Mouse (Mus musculus) right cerebral cortex, adult 2 months (tissue): ENCODE measurements around the gene H2-Ab1.
"Not testable (repeated sequence)": the region's sequence is repeated elsewhere in the genome, so short reads cannot be mapped to it uniquely, and the experiment has no call there.

Experiments used
- DNase-seq, 2 experiments: peaks; one replicate each; pipeline ENCODE4 v3.0.0; 2021 to 2022; ENCODE audit warnings: low spot score in 2 of 2

H2-Ab1 gene

DNA sequence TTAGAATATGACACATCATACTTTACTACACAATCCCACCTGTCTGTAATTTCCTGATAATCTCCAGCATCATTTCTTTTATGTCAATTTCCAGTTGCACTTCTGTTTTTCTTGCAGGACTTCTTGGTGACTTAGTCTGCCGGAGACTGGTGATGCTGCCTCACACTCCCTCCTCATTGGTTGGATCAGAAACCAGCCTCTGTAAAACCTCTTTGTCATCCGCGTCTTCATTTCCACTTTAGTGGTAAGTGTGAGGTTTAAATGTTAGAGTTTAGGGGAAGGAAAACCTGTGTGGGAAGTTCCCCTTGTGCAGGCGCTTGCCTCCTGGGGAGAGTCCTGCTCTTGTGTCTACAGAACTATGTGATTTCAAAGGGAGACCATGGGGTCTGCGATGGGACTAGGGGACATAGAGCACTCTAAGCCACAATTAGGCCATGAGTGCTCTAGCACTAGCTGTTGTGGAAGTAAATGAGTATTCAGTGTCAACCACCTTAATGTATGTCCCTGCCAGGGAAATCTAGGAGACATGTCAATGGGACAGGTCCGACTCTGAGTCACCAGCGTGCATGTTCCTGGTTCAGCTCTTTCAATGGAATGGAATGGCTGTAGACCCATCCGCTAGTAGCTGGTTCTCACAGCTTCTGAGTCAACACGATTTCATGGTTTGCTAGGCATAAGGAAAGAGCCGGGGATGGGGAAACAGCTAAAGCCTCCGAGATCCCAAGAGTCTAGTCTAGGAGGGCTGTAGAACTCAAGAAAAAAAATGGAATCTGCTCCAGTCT, at the start of gene H2-Ab1:
TSS of gene H2-Ab1 (plus strand) at position 96 of the 782 bp plus-strand sequence.
- DNase-seq: peak; percentile 90 to 92

GRCm38 (mm10) chr17:34207866-34208265, 49.6 kb upstream of the H2-Ab1 start:
- DNase-seq: no peak

GRCm38 (mm10) chr17:34208421-34208820, 49.1 kb upstream of the H2-Ab1 start:
- DNase-seq: no peak

GRCm38 (mm10) chr17:34209680-34210079, 47.8 kb upstream of the H2-Ab1 start:
- DNase-seq: no peak

DNA sequence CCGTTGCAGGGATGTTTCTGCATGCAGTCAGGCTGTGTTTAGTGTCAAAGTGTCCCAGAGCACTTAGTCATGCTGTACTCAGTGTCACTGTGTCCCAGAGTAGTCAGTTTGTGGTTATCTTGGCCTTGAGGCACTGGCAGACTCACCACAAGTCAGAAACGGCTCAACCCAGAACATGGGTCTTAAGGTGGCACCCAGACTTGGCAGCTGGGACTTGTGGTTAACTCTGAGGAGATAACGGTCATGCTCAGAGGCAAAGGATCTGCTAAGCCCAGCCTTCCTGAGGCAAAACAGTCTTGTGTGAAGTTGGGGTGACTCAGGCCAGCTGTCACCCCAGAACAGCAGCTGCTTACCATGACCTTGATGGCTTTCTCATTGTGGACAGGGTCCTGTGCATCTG, 46.9 kb upstream of the H2-Ab1 start:
- no peak for DNase-seq

- no peak for DNase-seq
Observed at GRCm38 (mm10) chr17:34211746-34212365, 45.6 kb upstream of the H2-Ab1 start.

DNA sequence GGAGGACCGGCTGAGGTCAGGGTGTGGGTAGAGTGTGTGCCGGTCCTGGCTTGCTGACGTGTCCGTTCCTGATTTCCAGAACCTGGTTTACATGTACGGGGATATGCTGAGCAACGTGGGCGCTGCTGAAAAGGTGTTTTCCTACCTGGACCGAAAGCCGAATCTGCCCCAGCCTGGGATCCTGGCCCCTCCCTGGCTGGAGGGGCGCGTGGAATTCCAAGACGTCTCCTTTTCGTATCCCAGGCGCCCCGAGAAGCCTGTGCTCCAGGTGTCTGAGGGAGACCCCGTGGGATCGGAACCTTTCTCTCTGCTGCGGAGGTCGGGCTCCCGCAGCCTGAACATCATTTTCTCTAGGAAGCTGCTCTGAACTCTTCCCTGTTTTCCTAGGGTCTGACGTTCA, 43.6 kb upstream of the H2-Ab1 start:
- DNase-seq: no peak

DNA sequence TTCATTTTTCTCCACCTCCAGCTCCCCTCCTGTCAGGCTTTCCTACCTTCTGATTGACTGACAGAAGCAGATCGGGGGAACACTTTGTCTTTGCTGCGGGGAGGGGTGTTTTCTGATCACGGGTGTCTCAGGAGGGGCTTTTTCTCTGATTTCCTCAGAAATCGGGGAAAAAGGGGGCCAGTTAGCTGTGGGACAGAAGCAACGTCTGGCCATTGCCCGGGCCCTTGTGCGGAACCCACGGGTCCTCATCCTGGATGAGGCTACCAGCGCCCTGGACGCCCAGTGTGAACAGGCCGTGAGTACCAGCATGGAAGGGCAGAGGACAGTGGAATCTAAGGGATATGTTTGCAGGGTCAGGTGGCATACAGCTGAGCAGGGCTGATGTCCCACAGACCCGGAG, 42.3 kb upstream of the H2-Ab1 start:
- no peak for DNase-seq

- no peak for DNase-seq
Observed at GRCm38 (mm10) chr17:34217216-34217928, 40.1 kb upstream of the H2-Ab1 start.

DNA sequence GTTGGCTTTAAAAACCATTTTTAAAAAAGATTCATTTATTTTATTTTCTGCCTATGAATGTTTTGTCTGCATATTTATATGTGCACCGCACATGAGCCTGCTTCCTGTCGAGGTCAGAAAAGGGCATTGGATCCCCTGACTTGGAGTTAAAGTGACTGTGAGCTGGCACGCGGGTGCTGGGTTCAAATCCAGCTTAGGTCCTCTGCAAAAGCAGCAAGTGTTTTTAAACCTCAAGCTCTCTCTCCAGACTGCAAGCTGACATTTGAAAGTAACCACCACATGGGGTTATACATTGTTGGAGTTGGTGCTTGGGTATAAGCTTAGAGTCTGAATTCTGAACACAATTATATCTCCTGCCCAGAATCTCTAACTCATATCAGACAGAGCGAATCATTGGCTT, 39.5 kb upstream of the H2-Ab1 start:
- DNase-seq: no peak

GRCm38 (mm10) chr17:34218675-34219074, 38.8 kb upstream of the H2-Ab1 start:
- peak in 1 of 2 experiments; percentile 20 for DNase-seq

DNA sequence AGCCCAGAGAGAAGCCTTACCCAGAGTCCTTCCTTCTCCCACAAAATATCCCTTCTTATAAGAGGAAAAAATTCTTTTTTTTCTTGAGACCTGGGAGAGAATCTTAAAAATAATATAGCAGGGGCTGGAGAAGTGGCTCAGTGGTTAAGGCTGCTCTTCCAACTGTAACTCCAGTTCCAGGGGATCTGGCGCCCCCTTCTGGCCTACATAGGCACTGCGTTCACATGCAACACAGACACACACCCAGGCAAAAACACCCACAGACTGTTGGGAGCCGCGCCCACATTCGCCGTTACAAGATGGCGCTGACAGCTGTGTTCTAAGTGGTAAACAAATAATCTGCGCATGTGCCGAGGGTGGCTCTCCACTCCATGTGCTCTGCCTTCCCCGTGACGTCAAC, 38.4 kb upstream of the H2-Ab1 start:
- not testable (repeated sequence) for DNase-seq

DNA sequence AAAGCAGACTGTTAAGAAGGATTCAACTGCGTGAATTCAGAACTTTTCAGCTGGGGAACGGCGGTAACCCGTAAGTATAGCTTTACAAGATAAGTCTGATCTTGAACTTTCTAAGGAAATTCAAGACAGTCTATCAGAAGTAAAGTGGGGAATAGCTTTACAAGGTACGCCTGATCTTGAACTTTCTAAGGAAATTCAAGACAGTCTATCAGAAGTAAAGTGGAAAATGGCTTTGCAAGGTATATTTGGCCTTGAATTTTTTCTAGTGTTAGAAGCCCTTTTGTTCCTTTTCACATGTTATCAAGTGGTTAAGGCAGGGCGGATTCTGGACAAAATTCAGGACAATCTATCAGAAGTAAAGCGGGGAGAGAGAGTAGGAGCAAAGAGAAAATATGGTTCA, 37.7 kb upstream of the H2-Ab1 start:
- DNase-seq: peak in 1 of 2 experiments; percentile 35

GRCm38 (mm10) chr17:34220401-34220800, 37.1 kb upstream of the H2-Ab1 start:
- not testable (repeated sequence) for DNase-seq

DNA sequence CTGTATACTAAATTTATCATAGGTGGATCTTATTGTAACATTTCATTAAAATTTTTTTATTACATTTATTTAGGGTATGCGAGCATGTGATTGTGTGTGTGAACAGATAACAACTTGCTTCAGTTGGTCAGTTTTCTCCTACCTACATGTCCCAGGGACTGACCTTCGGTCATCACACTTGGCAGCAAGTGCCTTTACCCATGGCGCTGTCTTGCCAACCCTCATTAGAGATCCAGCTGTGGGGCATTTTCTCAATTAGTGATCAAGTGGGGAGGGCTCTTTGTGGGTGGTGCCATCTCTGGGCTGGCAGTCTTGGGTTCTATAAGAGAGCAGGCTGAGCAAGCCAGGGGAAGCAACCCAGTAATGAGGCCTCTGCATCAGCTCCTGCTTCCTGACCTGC, 32.7 kb upstream of the H2-Ab1 start:
- no peak for DNase-seq

- no peak for DNase-seq
Observed at GRCm38 (mm10) chr17:34225426-34225825, 32.1 kb upstream of the H2-Ab1 start.

DNA sequence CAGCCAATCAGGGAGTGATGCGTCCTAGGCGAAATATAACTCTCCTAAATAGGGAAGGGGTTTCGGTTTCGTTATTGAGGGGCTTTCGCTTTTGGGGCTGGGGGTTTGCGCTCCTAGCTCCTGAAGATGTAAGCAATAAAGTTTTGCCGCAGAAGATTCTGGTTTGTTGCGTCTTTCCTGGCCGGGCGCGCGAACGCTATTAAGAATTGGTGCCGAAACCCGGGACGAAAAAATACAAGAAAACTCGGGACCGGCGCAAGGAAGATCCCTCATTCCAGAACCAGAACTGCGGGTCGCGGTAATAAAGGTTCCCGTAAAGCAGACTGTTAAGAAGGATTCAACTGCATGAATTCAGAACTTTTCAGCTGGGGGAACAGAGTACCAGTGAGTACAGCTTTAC, 31.6 kb upstream of the H2-Ab1 start:
- DNase-seq: not testable (repeated sequence)

- not testable (repeated sequence) for DNase-seq
Observed at GRCm38 (mm10) chr17:34230971-34231370, 26.5 kb upstream of the H2-Ab1 start.

DNA sequence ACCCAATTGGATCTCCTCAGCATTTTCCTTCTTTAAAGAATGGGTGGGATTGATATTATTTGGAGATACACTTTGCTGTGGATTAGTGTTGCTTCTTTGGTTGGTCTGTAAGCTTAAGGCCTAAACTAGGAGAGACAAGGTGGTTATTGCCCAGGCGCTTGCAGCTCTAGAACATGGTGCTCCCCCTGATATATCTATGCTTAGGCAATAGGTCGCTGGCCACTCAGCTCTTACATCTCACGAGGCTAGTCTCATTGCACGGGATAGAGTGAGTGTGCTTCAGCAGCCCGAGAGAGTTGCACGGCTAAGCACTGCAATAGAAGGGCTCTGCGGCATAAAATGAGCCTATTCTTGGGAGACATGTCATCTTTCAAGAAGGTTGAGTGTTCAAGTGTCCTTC, 25.5 kb upstream of the H2-Ab1 start:
- DNase-seq: not testable (repeated sequence)

GRCm38 (mm10) chr17:34234926-34235325, 22.6 kb upstream of the H2-Ab1 start:
- peak; percentile 78 for DNase-seq

DNA sequence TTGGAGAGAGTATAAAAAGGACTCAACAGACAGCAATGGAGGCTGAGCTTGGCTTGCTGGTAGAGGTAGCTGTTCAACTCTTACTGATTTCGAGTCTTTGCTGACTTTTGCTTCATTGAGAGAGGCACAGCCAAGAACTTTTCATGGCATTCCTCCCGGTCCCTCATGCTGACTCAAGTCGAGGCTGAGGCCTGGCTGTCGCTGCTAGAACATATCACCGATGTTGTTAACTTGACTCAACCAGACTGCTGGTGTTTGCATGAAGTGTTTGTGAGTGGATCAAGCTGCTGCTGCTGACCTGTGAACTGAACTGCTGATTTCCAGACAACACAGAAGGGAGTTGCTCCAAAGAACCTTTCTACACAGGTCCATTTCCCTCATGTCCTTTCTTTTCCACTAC, 20.8 kb upstream of the H2-Ab1 start:
- DNase-seq: no peak

DNA sequence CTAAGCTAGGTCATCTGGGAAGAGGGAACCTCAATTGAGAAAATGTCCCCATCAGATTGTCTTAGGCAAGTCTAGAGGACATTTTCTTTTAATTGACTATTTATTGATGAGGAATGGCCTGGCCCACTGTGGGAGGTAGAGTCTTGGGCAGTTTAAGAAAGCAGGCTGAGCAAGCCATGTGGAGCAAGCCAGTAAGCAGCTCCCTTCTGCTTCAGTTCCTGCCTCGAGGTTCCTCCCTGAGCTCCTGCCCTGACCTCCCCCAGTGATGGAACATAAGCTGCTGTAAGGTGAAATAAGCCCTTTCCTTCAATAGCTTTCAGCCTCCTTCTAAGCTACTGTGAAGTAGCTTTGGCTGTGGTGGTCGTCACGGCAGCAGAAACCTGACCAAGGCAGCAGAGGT, 19.7 kb upstream of the H2-Ab1 start:
- no peak for DNase-seq

DNA sequence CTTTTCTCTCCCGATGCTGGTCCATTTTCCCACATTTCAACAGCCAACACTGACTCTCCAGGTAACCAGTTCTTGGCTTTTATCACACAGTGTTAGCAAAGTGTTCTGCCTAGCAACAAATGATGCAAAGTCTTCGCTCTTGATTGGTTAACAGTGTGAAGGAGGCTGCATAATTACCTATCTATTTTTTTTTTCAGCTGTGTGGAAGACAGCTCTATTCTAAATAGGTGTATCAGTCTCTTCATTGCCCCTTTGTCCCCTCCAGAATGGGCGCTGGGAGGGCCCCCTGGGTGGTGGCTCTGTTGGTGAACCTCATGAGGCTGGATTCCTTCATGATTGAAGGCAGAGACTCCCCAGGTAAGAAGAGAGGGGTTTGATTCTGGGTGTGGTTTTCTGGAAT, 18.8 kb upstream of the H2-Ab1 start, which contains the start of gene H2-Ob:
TSS of gene H2-Ob (plus strand) at position 198 of the 400 bp plus-strand sequence.
- DNase-seq: peak in 1 of 2 experiments; percentile 50
